Mouse (Mus musculus) right cerebral cortex, postnatal 36 days (tissue): ENCODE data around the gene Amy2a4.
"Not testable (repeated sequence)": the region's sequence is repeated elsewhere in the genome, so short reads cannot be mapped to it uniquely, and the experiment has no call there.

Experiments
- DNase-seq, 2 experiments: peaks; one replicate each; pipeline ENCODE4 v3.0.0; 2022; ENCODE audit warnings: low spot score in 2 of 2, mixed read lengths in 1 of 2

Amy2a4 gene

DNA sequence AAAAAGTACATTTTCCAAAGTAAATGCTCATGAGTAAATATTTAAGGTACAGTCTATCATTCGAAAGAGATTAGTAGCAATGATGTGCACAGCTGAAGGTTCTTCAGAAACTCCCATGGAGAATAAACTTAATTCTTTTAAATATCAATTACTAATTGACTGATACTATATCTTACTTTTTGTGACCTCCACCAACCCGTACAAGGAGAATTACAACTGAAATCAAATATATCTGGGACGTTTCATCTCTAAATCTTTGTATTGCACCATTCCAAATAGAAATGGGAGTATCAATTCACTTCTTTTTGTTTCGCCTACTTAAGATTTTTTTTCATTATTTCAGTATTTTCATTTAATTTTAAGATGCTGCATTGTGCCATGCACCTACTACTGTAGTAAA, at the start of gene Amy2a4:
Gene Amy2a4, minus strand, starts transcription at position 101 of the 400 bp plus-strand sequence.
- not testable (repeated sequence) for DNase-seq

DNA sequence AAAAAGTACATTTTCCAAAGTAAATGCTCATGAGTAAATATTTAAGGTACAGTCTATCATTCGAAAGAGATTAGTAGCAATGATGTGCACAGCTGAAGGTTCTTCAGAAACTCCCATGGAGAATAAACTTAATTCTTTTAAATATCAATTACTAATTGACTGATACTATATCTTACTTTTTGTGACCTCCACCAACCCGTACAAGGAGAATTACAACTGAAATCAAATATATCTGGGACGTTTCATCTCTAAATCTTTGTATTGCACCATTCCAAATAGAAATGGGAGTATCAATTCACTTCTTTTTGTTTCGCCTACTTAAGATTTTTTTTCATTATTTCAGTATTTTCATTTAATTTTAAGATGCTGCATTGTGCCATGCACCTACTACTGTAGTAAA, 32.7 kb upstream of the Amy2a4 start, which contains the start of gene Amy2a3:
Gene Amy2a3, minus strand, starts transcription at position 101 of the 400 bp plus-strand sequence.
- DNase-seq: not testable (repeated sequence)

DNA sequence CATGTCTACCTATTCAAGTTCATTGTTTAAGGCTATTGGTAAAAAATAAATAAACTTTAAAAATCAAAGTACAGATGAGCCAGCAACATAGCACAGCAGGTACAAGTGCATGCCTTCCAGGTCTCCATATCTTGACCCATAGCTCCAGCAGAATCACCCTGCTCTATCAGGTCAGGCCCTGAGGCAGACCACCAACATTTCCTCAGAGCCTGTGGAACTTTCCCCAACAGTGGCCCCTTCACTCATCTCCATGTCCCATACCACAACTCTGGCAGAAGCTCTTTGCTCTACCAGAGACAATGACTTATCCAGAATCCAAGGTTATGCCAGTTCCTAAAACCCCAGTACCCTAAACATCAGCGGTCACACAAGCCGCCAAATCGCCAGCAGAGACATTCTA, 21.7 kb upstream of the Amy2a4 start:
- not testable (repeated sequence) for DNase-seq

DNA sequence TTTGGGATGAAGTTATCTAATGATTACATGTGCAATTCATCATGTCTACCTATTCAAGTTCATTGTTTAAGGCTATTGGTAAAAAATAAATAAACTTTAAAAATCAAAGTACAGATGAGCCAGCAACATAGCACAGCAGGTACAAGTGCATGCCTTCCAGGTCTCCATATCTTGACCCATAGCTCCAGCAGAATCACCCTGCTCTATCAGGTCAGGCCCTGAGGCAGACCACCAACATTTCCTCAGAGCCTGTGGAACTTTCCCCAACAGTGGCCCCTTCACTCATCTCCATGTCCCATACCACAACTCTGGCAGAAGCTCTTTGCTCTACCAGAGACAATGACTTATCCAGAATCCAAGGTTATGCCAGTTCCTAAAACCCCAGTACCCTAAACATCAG, 11.0 kb downstream of the Amy2a4 start:
- DNase-seq: not testable (repeated sequence)

DNA sequence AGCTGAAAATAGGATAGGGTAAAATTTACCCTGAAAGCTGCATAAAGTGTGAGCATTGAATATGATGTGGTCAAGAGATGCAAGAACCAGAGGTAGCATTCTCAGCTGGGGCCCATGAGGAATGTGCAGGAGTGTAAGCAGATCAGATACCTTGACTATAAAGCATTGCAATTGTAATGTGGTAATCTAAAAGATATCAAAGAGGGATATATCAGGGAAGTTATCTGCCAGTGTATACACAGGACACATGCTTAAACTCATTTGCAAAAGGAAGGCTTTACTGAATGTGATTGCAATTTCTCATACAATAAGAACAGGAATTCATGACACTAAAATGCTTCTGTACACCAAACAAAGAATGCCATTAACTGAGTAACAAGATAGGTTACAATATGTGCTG, 11.7 kb downstream of the Amy2a4 start:
- DNase-seq: not testable (repeated sequence)

DNA sequence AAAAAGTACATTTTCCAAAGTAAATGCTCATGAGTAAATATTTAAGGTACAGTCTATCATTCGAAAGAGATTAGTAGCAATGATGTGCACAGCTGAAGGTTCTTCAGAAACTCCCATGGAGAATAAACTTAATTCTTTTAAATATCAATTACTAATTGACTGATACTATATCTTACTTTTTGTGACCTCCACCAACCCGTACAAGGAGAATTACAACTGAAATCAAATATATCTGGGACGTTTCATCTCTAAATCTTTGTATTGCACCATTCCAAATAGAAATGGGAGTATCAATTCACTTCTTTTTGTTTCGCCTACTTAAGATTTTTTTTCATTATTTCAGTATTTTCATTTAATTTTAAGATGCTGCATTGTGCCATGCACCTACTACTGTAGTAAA, 32.5 kb downstream of the Amy2a4 start, which contains the start of gene Amy2a5:
Gene Amy2a5, minus strand, starts transcription at position 101 of the 400 bp plus-strand sequence.
- DNase-seq: not testable (repeated sequence)
